Mouse (Mus musculus): ENCODE measurements at regions not wholly inside any gene's neighbourhood (a gene's known extent, or its start where the extent isn't known, plus 50 kb on each side); places are given as distances from the start of the nearest gene placed in this dataset.

DNA sequence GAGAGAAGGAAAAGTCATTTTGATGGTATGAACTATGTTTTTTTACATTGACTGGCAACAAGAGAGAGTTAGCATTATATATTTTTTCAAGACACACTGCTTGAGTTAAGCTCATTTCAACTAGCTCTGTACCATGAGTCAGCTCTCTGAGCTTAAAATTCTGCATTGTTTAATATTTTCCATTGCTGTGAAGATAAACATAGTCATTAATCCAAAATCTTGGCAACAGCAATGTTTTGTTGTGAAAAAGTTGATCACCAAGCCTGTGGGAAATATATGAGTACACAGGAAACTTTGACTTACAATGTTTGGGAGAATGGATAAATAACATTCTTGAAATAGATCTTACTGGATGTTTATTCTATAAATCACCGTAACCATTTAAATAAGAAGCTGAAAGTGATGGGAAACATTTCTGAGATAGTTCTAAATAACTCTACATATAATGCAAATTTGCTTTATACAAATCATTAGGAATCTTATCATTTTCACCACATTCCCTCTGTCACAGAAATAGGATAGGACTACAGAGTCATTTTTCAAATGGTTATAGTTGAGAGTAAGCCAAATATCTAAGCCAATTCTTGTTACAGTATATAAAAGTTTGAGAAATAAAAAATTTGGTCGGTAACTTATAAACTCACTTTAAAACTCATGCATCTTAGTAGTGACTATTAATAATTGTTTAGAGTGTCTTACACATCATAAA, 290.2 kb upstream of the C030005K15Rik start:
- in situ Hi-C loops (cut with MboI; ENCODE audit: low sequenced_read_pairs in 2 of 2, unreplicated experiment in 2 of 2): no loop called here
- H3K9ac ChIP-seq (ENCODE audit: insufficient read depth, low read depth, low read length, poor library complexity, severe bottlenecking): no peak overlapping the region
- H3K9me3 ChIP-seq (ENCODE audit: control insufficient read depth, insufficient read depth, low read depth, low read length): no peaks in the 10 kb centered on the region
- no peak for DNase-seq (ENCODE audit: low read depth, low spot score)
- no peaks in the 10 kb centered on the region for H3K36me3 ChIP-seq (ENCODE audit: control insufficient read depth, insufficient read depth, low read length, poor library complexity, severe bottlenecking)
- no peak overlapping the region for H3K4me3 ChIP-seq (ENCODE audit: insufficient read depth in 1 of 2, low read depth in 1 of 2, low read length in 2 of 2, poor library complexity in 1 of 2, severe bottlenecking in 1 of 2)
- H3K4me1 ChIP-seq (ENCODE audit: control insufficient read depth in 2 of 2, insufficient read depth in 2 of 2, low read length in 2 of 2, poor library complexity in 1 of 2): no peaks in the 10 kb centered on the region
- TF ChIP-seq ZNF384 (IDR thresholded peaks at IDR 0.05; ENCODE audit: low read depth, low read length) (no peak), HCFC1 (IDR thresholded peaks at IDR 0.05; ENCODE audit: borderline replicate concordance, insufficient read depth, low read length) (no peak), ZC3H11A (IDR thresholded peaks at IDR 0.05; ENCODE audit: borderline replicate concordance, low read depth, low read length) (no peak), MAFK (IDR thresholded peaks at IDR 0.05; ENCODE audit: insufficient read depth, low read depth, low read length) (no peak), CHD2 (IDR thresholded peaks at IDR 0.05; ENCODE audit: low read depth, low read length) (no peak)
- H3K27ac ChIP-seq (ENCODE audit: insufficient read depth, low read depth, low read length, poor library complexity, severe bottlenecking): no peak overlapping the region

- Histone ChIP-seq H3K4me3 (ENCODE audit: insufficient read depth in 1 of 2, low read depth in 1 of 2, low read length in 2 of 2, poor library complexity in 1 of 2, severe bottlenecking in 1 of 2) (no peak overlapping the region), H3K4me1 (ENCODE audit: control insufficient read depth in 2 of 2, insufficient read depth in 2 of 2, low read length in 2 of 2, poor library complexity in 1 of 2) (no peaks in the 10 kb centered on the region), H3K27ac (ENCODE audit: insufficient read depth, low read depth, low read length, poor library complexity, severe bottlenecking) (no peak overlapping the region), H3K9ac (ENCODE audit: insufficient read depth, low read depth, low read length, poor library complexity, severe bottlenecking) (no peak overlapping the region), H3K36me3 (ENCODE audit: control insufficient read depth, insufficient read depth, low read length, poor library complexity, severe bottlenecking) (no peaks in the 10 kb centered on the region), H3K9me3 (ENCODE audit: control insufficient read depth, insufficient read depth, low read depth, low read length) (no peaks in the 10 kb centered on the region)
- no peak for TF ChIP-seq MAFK (IDR thresholded peaks at IDR 0.05; ENCODE audit: insufficient read depth, low read depth, low read length)
- no peak for TF ChIP-seq CHD2 (IDR thresholded peaks at IDR 0.05; ENCODE audit: low read depth, low read length)
- TF ChIP-seq ZNF384 (IDR thresholded peaks at IDR 0.05; ENCODE audit: low read depth, low read length): no peak
- no peak for TF ChIP-seq ZC3H11A (IDR thresholded peaks at IDR 0.05; ENCODE audit: borderline replicate concordance, low read depth, low read length)
- TF ChIP-seq HCFC1 (IDR thresholded peaks at IDR 0.05; ENCODE audit: borderline replicate concordance, insufficient read depth, low read length): no peak
- in situ Hi-C loops (cut with MboI; ENCODE audit: low sequenced_read_pairs in 2 of 2, unreplicated experiment in 2 of 2): no loop called here
- no peak for DNase-seq (ENCODE audit: low read depth, low spot score)
Measured at GRCm38 (mm10) chr10:98029124-98029523, 302.6 kb upstream of the C030005K15Rik start.

DNA sequence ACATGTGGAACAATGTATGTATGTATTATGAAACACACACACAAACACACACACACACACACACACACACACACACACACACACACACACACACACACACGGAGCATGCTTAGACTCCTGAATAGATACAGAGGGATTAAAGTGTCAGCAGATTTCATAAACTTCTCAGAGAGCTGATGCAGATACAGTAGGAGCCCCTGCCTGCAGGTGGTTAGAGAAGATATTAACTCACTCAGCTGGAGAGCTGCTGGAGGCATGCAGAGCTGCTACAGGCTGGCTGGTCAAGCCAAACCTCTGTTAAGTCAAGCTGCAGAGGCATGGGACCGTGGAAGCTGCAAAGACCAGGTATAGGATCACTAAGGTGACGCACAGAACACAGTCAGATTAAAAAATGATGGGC, 303.1 kb upstream of the C030005K15Rik start:
- no peak overlapping the region for H3K27ac ChIP-seq (ENCODE audit: insufficient read depth, low read depth, low read length, poor library complexity, severe bottlenecking)
- no peaks in the 10 kb centered on the region for H3K36me3 ChIP-seq (ENCODE audit: control insufficient read depth, insufficient read depth, low read length, poor library complexity, severe bottlenecking)
- H3K4me1 ChIP-seq (ENCODE audit: control insufficient read depth in 2 of 2, insufficient read depth in 2 of 2, low read length in 2 of 2, poor library complexity in 1 of 2): no peaks in the 10 kb centered on the region
- no peaks in the 10 kb centered on the region for H3K9me3 ChIP-seq (ENCODE audit: control insufficient read depth, insufficient read depth, low read depth, low read length)
- TF ChIP-seq CHD2 (IDR thresholded peaks at IDR 0.05; ENCODE audit: low read depth, low read length): no peak
- TF ChIP-seq ZNF384 (IDR thresholded peaks at IDR 0.05; ENCODE audit: low read depth, low read length): no peak
- no peak for TF ChIP-seq MAFK (IDR thresholded peaks at IDR 0.05; ENCODE audit: insufficient read depth, low read depth, low read length)
- no peak for TF ChIP-seq ZC3H11A (IDR thresholded peaks at IDR 0.05; ENCODE audit: borderline replicate concordance, low read depth, low read length)
- TF ChIP-seq HCFC1 (IDR thresholded peaks at IDR 0.05; ENCODE audit: borderline replicate concordance, insufficient read depth, low read length): no peak
- in situ Hi-C loops (cut with MboI; ENCODE audit: low sequenced_read_pairs in 2 of 2, unreplicated experiment in 2 of 2): no loop called here
- H3K4me3 ChIP-seq (ENCODE audit: insufficient read depth in 1 of 2, low read depth in 1 of 2, low read length in 2 of 2, poor library complexity in 1 of 2, severe bottlenecking in 1 of 2): no peak overlapping the region
- H3K9ac ChIP-seq (ENCODE audit: insufficient read depth, low read depth, low read length, poor library complexity, severe bottlenecking): no peak overlapping the region
- DNase-seq (ENCODE audit: low read depth, low spot score): no peak

DNA sequence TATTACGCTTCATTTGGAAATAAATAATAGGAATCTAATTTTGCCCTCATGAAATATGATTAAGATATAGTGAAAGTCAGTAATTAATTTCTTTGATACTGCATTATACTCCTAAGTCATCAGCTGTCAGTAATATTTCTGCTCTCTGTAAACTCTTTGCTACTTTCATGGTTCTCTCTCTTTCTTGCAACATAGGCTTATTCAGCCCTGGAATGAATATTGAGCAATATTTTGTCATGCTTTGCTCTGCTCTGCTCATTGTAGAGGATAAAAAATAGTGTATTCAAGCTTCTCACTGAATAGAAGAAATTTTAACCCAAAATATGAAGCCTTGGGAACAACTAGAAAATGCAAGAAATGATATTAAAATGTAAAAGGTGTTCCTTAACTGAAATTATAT, 306.1 kb upstream of the C030005K15Rik start:
- no peak for DNase-seq (ENCODE audit: low read depth, low spot score)
- no peaks in the 10 kb centered on the region for H3K9me3 ChIP-seq (ENCODE audit: control insufficient read depth, insufficient read depth, low read depth, low read length)
- H3K4me3 ChIP-seq (ENCODE audit: insufficient read depth in 1 of 2, low read depth in 1 of 2, low read length in 2 of 2, poor library complexity in 1 of 2, severe bottlenecking in 1 of 2): no peak overlapping the region
- TF ChIP-seq ZNF384 (IDR thresholded peaks at IDR 0.05; ENCODE audit: low read depth, low read length): no peak
- TF ChIP-seq MAFK (IDR thresholded peaks at IDR 0.05; ENCODE audit: insufficient read depth, low read depth, low read length): no peak
- no peak for TF ChIP-seq HCFC1 (IDR thresholded peaks at IDR 0.05; ENCODE audit: borderline replicate concordance, insufficient read depth, low read length)
- no peak for TF ChIP-seq ZC3H11A (IDR thresholded peaks at IDR 0.05; ENCODE audit: borderline replicate concordance, low read depth, low read length)
- TF ChIP-seq CHD2 (IDR thresholded peaks at IDR 0.05; ENCODE audit: low read depth, low read length): no peak
- H3K36me3 ChIP-seq (ENCODE audit: control insufficient read depth, insufficient read depth, low read length, poor library complexity, severe bottlenecking): no peaks in the 10 kb centered on the region
- in situ Hi-C loops (cut with MboI; ENCODE audit: low sequenced_read_pairs in 2 of 2, unreplicated experiment in 2 of 2): no loop called here
- H3K4me1 ChIP-seq (ENCODE audit: control insufficient read depth in 2 of 2, insufficient read depth in 2 of 2, low read length in 2 of 2, poor library complexity in 1 of 2): no peaks in the 10 kb centered on the region
- no peak overlapping the region for H3K9ac ChIP-seq (ENCODE audit: insufficient read depth, low read depth, low read length, poor library complexity, severe bottlenecking)
- H3K27ac ChIP-seq (ENCODE audit: insufficient read depth, low read depth, low read length, poor library complexity, severe bottlenecking): no peak overlapping the region
